Comparison of ENCODE assay signal across 19 mouse cellular contexts in the genomic region with DNA sequence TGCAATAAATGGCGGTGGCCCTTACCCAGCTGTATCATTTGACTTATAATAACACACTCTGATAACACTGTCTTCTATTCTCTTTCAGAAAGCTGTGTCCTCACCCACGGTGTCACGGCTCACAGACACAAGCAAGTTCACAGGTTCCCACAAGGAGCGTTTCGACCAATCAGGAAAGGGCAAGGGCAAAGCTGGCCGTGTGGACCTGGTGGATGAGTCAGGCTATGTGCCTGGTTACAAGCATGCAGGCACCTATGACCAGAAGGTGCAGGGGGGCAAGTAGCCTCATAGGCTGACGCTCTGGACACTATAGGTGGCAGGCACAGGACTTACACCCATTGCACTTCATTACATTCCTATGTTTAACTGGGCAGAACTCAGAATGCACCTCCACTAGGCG. TPM values are rescaled to one million over a fixed set of nuclear protein-coding genes. Genes with fewer than 3 reads are reported as not detected.
DNase-seq lines count a peak whose midpoint lies in the region; ATAC-seq and TF ChIP-seq lines count a peak whose summit lies in the region.
"Had no signal": no experiment of that assay in that cellular context is flagged by ENCODE, and none has a peak within 500 bp of the region (broad histone marks: within the 10 kb centered on the region; RNA-seq: fewer than 3 reads in every experiment).

No protein-coding gene starts in this region.

- no peak for DNase-seq in layer of hippocampus, adult 2 months (ENCODE audit: low spot score in 2 of 2)
- DNase-seq in layer of hippocampus, adult 8-10 months (ENCODE audit: low spot score in 2 of 2), result no peak
- DNase-seq in adrenal gland, adult 8-10 months, result peak; percentile 35
- DNase-seq in adrenal gland, postnatal 14 days, result peak; percentile 57
- no peak for DNase-seq in right cerebral cortex, postnatal 36 days (ENCODE audit: low spot score in 2 of 2)
- DNase-seq: cerebellum, adult 18-20 months; cerebellum, adult 9-11 months; cerebellum, postnatal 36 days; gastrocnemius, adult 2 months; gastrocnemius, postnatal 25 days had no signal

- H3K36me3 ChIP-seq in liver, embryonic 12.5 days, result peaks cover under 1% of the 10 kb centered on the region; the same call in 1 of the 2 replicates
- H3K36me3 ChIP-seq: embryonic facial prominence, embryonic 15.5 days had no signal

- peak overlapping the region; percentile 83; the same call in 1 of the 2 replicates for H3K27ac ChIP-seq in layer of hippocampus, adult 2 months
- no peak overlapping the region for H3K27ac ChIP-seq in liver, embryonic 12.5 days
- H3K27ac ChIP-seq: embryonic facial prominence, embryonic 15.5 days; forebrain, embryonic 10.5 days; gastrocnemius, adult 2 months; hindbrain, embryonic 10.5 days; hindbrain, embryonic 14.5 days had no signal

- H3K27me3 ChIP-seq in liver, embryonic 12.5 days (replicated peaks), result no peaks in the 10 kb centered on the region
- H3K27me3 ChIP-seq: embryonic facial prominence, embryonic 15.5 days; heart, embryonic 12.5 days had no signal

- H3K4me3 ChIP-seq in layer of hippocampus, adult 2 months, result no peak overlapping the region
- H3K4me3 ChIP-seq in liver, embryonic 12.5 days, result no peak overlapping the region
- H3K4me3 ChIP-seq: embryonic facial prominence, embryonic 15.5 days; erythroblast, embryonic 14.5 days; forebrain, embryonic 10.5 days; gastrocnemius, adult 2 months; heart, embryonic 12.5 days; hindbrain, embryonic 10.5 days had no signal

- H3K4me1 ChIP-seq in liver, embryonic 12.5 days, result no peaks in the 10 kb centered on the region
- H3K4me1 ChIP-seq: forebrain, embryonic 10.5 days; hindbrain, embryonic 10.5 days had no signal

- no peak overlapping the region for H3K9ac ChIP-seq in liver, embryonic 12.5 days
- H3K9ac ChIP-seq: embryonic facial prominence, embryonic 15.5 days; heart, embryonic 12.5 days; hindbrain, embryonic 14.5 days had no signal

- no peak overlapping the region for H3K4me2 ChIP-seq in liver, embryonic 12.5 days
- H3K4me2 ChIP-seq: embryonic facial prominence, embryonic 15.5 days; heart, embryonic 12.5 days; hindbrain, embryonic 14.5 days had no signal

- ATAC-seq in liver, embryonic 12.5 days, result no peak
- ATAC-seq: forebrain, embryonic 14.5 days had no signal

- 77% methylated on average over 8 of the region's 8 CpGs for WGBS in liver, embryonic 12.5 days (ENCODE audit: insufficient replicate concordance)

- H3K9me3 ChIP-seq in liver, embryonic 12.5 days (replicated peaks), result no peaks in the 10 kb centered on the region
- H3K9me3 ChIP-seq: embryonic facial prominence, embryonic 15.5 days; forebrain, embryonic 10.5 days; heart, embryonic 12.5 days; hindbrain, embryonic 10.5 days had no signal

- no peak for TF ChIP-seq CTCF in layer of hippocampus, adult 2 months (conservative IDR thresholded peaks at IDR 0.05)

RNA-seq across cellular contexts. Expression of a gene that starts 21.9 kb away (rescaled TPM):
- 100 to 1,000 TPM; 267 to 277 TPM for total RNA-seq in layer of hippocampus, adult 2 months (2021)
- 100 to 1,000 TPM; 243 to 278 (median 268) TPM for total RNA-seq in layer of hippocampus, adult 8-10 months (2022)
- 10 to 100 TPM in 3 of 4 experiments, 1 to 10 TPM in 1; 8.2 to 16.4 (median 14.6) TPM for total RNA-seq in adrenal gland, adult 8-10 months (2022)
- 8.5 and 9.9 TPM in 2 replicates for total RNA-seq in adrenal gland, postnatal 14 days (2021)
- 0.32 and 0.39 TPM in 2 replicates for polyA plus RNA-seq in liver, embryonic 12.5 days (2016; fragmentation: Nextera tagmentation; extraction: Ambion mirVana)
- total RNA-seq: granulocyte monocyte progenitor cell, adult 5-6 weeks had no signal
- polyA plus RNA-seq: erythroblast, embryonic 14.5 days had no signal

RNA-seq across cellular contexts. Expression of a gene that starts 31.0 kb away (rescaled TPM):
- 1 to 10 TPM in 1 of 2 experiments, under 1 TPM in 1; 0.87 to 2.7 TPM for total RNA-seq in layer of hippocampus, adult 2 months (2021)
- 1 to 10 TPM; 1.0 to 2.4 (median 1.1) TPM for total RNA-seq in layer of hippocampus, adult 8-10 months (2022)
- total RNA-seq in adrenal gland, adult 8-10 months (2022), result 10 to 100 TPM in 1 of 4 experiments, 1 to 10 TPM in 3; 3.9 to 11.5 (median 7.5) TPM
- total RNA-seq in adrenal gland, postnatal 14 days (2021), result 2.9 and 4.0 TPM in 2 replicates
- 9.1 and 9.4 TPM in 2 replicates for polyA plus RNA-seq in liver, embryonic 12.5 days (2016; fragmentation: Nextera tagmentation; extraction: Ambion mirVana)

Comparison
In these comparisons a context has a peak if more than half of its experiments do, and no peak if none do; other contexts are left out.
1. DNase-seq: peak in adrenal gland, adult 8-10 months (single experiment) and adrenal gland, postnatal 14 days (single experiment); none in layer of hippocampus, adult 2 months (0 of 2), layer of hippocampus, adult 8-10 months (0 of 2) and right cerebral cortex, postnatal 36 days (0 of 2).
2. RNA of a gene that starts 21.9 kb away (total RNA-seq): 267 to 277 TPM in layer of hippocampus, adult 2 months and 243 to 278 TPM in layer of hippocampus, adult 8-10 months; 8.2 to 16.4 TPM in adrenal gland, adult 8-10 months and 8.5 to 9.9 TPM in adrenal gland, postnatal 14 days; every median in the first group is over 10 times any median in the second.